Mouse (Mus musculus): ENCODE measurements at regions not wholly inside any gene's neighbourhood (a gene's known extent, or its start where the extent isn't known, plus 50 kb on each side); places are given as distances from the start of the nearest gene placed in this dataset.

DNA sequence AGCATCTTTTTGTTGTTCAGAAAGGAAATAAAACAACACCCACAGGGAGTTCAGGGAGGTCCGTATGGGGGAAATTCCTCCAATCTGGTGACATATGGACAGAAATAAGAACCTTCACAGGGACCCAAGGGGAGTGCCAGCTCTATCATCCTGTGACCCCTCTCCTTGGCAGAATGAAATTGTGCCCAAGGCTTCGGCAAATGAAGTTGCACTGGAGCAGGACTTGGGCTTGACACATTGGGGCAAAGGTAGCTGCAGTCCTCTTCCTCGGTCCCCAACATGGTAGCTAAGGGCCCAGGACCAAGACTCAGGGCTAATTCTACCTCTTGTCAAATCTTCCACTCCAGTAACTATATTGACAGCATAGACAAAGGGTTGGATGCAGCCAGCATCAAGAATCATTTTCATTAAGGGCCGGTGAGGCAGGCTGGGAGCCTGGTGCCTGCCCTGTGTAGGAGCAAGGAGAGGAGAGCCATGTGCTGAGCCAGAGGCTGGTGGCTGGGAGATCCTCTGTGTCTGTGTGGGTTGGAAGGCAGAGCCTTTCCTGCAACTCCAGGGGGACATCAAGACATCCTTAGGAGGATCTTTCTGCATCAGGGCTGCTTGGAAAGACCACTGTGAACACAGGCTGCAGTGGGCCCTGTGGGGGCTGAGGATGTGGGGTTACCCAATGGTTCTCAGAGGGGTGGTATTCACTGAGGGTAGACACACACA, 59.2 kb upstream of the Slco4a1 start:
- no peak for DNase-seq (ENCODE audit: low read depth, low spot score)
- peaks cover 21% of the 10 kb centered on the region for H3K27me3 ChIP-seq
- ChIA-PET POLR2A (no interaction called here), CTCF (no interaction called here)
- no peak for TF ChIP-seq CTCF (IDR thresholded peaks at IDR 0.05)
- in situ Hi-C loops (cut with MboI; ENCODE audit: low pct_unique_long_range_greater_than_20kb), result no loop called here
- ATAC-seq, result no peak

DNA sequence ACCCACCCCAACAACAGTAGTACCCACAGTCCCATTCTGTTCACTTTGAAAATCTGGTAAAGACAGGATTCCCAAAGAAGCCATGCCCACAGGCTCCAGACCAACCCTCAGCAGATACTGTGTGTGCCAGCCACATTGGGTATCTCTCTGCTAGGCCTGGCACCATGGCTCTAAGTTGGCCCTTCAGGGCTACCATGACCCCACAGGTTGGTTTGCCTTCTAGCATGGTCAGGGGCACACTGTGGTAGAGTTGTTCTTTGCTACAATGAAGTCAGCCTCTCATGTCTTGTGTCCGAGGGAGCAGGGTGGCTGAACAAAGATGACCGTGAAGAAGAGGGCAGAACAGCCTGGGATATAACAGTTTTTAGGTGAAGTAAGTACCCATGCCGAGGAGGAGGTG, 59.8 kb upstream of the Slco4a1 start:
- CTCF ChIA-PET, result no interaction called here
- DNase-seq (ENCODE audit: low read depth, low spot score), result no peak
- no peak for ATAC-seq
- in situ Hi-C loops (cut with MboI; ENCODE audit: low pct_unique_long_range_greater_than_20kb), result no loop called here
- POLR2A ChIA-PET, result no interaction called here
- TF ChIP-seq CTCF (IDR thresholded peaks at IDR 0.05), result no peak
- H3K27me3 ChIP-seq, result peaks cover 21% of the 10 kb centered on the region

DNA sequence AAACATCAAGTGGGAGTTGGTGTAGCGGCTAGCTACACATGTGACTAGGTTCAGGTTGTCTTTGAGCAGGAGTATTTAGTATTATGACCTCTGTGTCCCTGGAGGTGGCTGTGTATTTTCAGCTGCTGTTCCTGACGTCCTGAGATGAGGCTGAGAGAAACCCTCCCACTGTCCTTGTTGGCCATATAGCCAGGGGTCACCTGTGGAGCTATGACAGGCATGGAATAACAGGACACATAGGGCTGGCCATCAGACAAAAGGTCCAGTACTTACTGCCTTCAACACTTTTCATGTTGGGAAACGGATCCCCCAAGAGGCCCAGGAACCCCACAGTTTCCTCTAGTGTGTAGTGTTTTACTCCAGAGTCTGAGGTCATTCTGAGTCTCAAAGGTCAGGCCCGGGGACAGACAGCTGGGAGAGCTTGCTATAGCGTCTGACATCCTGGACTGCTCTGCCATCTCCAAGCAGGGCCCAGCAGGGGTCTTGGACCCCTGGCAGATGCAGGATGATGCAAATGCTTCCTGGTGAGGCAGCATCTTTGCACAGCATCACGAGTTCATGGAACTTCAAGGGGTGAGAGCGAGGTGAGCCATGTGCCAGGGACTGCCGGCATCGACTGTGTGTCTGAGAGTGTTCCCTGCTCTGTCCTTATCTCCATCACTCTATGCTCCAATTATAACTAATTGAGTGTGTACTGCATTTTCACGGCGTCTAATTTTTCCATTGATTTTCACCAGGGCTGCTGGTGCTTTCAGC, 60.6 kb upstream of the Slco4a1 start:
- H3K27me3 ChIP-seq, result peaks cover 26% of the 10 kb centered on the region
- no peak for TF ChIP-seq CTCF (IDR thresholded peaks at IDR 0.05)
- CTCF ChIA-PET, result no interaction called here
- DNase-seq (ENCODE audit: low read depth, low spot score), result no peak
- POLR2A ChIA-PET, result no interaction called here
- in situ Hi-C loops (cut with MboI; ENCODE audit: low pct_unique_long_range_greater_than_20kb), result no loop called here
- ATAC-seq, result no peak

DNA sequence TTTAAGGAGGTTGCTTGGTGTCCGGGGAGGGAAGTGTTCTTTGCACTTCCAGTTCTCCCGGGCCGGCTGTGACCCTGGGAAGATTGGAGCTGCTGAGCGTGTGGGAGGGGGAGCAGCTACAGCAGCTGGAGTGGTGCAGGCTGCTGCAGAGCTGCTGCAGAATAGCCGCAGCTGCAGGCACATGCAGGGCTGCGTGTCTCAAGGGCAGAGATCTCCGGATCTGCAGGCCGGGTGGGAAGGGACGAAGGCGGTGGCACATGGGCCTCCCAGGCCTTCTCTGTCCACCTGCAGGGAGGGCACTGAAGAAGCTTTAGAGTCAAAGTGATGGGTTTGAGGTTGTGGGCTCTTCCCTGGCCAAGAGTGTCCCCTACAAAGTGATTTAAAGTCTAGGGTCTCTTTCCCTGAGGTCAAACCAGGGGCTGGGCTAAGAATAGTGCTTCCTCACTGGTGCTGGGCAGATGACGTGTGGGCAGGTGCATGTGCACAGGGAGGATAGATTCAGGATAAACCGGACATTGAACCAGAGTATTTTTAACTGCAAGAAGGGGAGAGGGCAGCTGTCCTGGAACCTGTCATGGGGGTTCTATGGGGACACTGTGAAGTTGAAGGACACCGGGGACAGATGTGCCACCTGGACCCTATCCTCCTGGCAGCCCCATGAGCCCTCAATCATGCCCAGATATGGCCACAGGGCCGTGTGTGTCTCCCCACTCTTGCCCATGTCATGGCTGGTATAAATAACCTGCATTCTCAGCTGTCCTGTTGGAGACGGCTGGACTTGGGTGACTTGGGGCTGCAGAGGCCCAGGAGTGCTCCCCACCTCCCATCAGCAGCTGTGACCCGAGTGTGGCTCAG, 58.6 kb upstream of the Gata5 start:
- in situ Hi-C loops (cut with MboI; ENCODE audit: low pct_unique_long_range_greater_than_20kb), result no loop called here
- no peak for ATAC-seq
- POLR2A ChIA-PET, result no interaction called here
- no peak for TF ChIP-seq CTCF (IDR thresholded peaks at IDR 0.05)
- DNase-seq (ENCODE audit: low read depth, low spot score), result no peak
- CTCF ChIA-PET, result no interaction called here
- H3K27me3 ChIP-seq, result peaks cover 34% of the 10 kb centered on the region

DNA sequence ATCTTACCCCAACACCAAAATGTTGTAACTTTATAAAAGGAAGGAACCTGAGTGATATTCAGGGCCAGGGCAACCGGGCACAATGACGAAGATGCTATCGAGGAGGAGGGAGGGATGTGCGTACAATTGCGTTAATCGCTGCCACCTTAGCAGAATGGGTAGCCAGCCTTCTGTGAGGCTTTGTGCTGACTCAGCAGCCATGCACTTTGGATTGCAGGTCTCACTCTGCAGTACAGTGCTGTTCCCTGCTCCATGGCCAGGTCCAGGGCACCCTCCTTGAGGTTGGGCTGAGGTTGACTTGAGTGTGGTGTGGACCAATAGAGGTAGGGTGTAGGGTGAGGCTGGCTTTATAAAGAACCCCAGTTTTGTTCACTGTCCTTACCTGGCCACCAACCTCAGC, 57.8 kb upstream of the Gata5 start:
- H3K27me3 ChIP-seq, result peaks cover 37% of the 10 kb centered on the region
- no peak for TF ChIP-seq CTCF (IDR thresholded peaks at IDR 0.05)
- in situ Hi-C loops (cut with MboI; ENCODE audit: low pct_unique_long_range_greater_than_20kb), result no loop called here
- ATAC-seq (no peak), DNase-seq (ENCODE audit: low read depth, low spot score) (no peak)
- ChIA-PET CTCF (no interaction called here), POLR2A (no interaction called here)

DNA sequence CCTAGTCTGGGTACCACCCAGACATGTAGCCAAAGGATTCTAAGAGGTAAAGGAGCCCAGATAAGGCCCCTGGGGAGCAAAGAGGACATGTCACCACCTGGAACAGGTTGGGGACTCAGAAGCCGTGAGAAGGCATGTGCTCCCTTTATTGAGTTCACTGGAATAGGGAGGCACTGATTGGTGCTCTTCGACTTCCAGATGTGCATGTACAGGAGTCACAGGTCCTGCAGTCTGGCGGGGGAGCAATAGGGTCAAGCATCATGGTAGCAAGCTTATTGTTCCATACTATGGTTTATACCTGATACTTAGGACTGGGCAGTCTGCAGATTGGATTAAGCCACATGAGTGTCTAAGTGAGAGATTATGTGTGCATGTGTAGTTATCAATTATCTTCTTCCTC, 56.9 kb upstream of the Gata5 start:
- H3K27me3 ChIP-seq, result peaks cover 47% of the 10 kb centered on the region
- no peak for TF ChIP-seq CTCF (IDR thresholded peaks at IDR 0.05)
- ChIA-PET POLR2A (no interaction called here), CTCF (interaction anchor here (1.4 kb wide), 1 partner anchor 16 kb away, joined by 4 read pairs; no protein-coding TSS in a partner anchor)
- DNase-seq (ENCODE audit: low read depth, low spot score) (no peak), ATAC-seq (no peak)
- in situ Hi-C loops (cut with MboI; ENCODE audit: low pct_unique_long_range_greater_than_20kb), result no loop called here

DNA sequence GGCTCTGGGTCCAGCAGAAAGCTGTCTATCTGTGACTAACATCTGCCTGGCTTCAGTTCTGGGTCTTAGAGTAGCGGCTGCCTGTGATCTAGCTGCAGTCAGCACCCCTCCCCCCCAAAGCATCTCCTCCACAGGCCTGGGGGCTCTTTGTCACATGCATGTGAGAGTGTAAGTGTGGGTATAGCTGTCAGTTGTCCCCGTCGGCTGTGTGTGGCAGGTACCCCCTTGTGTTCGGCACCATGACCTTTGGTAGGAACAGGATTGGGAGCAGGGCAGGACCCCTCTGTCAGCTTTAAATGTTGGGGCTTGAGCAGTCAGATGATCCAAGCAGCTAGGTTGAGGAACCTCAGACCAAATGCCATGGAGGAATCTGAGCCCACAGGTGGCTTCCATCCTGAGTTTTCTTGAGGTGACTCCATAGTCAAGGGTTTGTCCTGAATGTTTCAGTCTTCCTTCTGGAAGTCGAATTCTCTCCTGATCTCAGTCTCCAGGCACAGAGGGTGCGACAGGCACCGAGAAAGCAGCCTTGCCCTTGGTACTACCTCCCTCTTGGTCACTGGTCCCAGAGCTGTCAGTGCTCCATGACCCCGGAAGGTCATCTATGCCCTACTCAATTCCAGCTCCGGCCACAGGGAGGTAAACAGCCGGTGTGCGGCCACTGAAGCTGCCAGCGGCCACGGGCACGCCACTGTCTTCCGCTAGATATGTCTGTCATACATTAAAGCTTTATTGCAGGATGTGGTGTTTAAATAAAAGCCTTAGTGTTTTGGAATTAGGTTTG, 55.9 kb upstream of the Gata5 start:
- ATAC-seq, result no peak
- ChIA-PET CTCF (interaction anchor here (1.4 kb wide), 1 partner anchor 15 kb away, joined by 4 read pairs; no protein-coding TSS in a partner anchor), POLR2A (interaction anchor here (0.6 kb wide), 1 partner anchor 600 kb away, joined by 3 read pairs; no protein-coding TSS in a partner anchor)
- in situ Hi-C loops (cut with MboI; ENCODE audit: low pct_unique_long_range_greater_than_20kb), result no loop called here
- DNase-seq (ENCODE audit: low read depth, low spot score), result no peak
- peaks cover 49% of the 10 kb centered on the region for H3K27me3 ChIP-seq
- no peak for TF ChIP-seq CTCF (IDR thresholded peaks at IDR 0.05)

DNA sequence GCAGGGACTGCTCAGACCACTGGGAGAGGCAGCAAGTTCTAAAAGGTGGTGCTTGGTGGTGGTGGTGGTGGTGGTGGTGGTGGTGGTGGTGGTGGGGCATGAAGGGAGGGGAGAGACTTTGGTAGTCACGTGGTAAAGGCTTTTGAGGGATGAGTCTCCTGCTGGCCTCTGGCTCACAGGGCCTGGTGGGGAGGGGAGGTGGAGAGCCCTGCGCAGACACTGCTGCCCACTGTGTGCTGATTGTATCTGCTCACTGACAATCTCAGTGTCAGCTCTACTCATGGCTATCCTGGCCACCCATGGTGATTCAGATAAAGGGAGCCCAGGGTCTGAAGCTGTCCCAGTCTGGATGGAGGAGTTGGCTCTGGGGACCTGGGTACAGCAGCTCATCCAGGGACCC, 55.0 kb upstream of the Gata5 start:
- H3K27me3 ChIP-seq, result peaks cover 56% of the 10 kb centered on the region
- ATAC-seq (no peak), DNase-seq (ENCODE audit: low read depth, low spot score) (no peak)
- ChIA-PET CTCF (no interaction called here), POLR2A (interaction anchor here (0.6 kb wide), 1 partner anchor 600 kb away, joined by 3 read pairs; no protein-coding TSS in a partner anchor)
- TF ChIP-seq CTCF (IDR thresholded peaks at IDR 0.05), result no peak
- in situ Hi-C loops (cut with MboI; ENCODE audit: low pct_unique_long_range_greater_than_20kb), result no loop called here

DNA sequence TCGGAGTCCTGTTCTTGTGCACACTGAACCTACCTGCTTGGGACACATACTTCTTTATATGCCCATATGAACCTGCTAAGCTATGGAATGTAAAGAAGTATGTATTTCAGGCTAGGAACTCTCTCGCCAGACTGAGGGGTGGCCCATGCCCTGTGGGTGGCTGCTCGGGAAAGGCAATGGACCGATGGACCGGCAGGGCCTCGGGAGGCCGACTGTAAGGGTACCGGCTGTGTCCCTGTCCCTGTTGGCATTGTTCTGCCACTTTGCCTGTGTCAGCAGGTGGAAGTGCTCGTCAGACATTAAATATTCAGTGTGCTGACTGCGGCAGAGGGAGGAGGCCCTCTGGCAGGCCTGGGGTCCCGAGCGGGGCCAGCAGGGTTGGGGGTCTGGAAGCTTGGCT, 54.5 kb upstream of the Gata5 start:
- no peak for TF ChIP-seq CTCF (IDR thresholded peaks at IDR 0.05)
- H3K27me3 ChIP-seq, result peaks cover 58% of the 10 kb centered on the region
- in situ Hi-C loops (cut with MboI; ENCODE audit: low pct_unique_long_range_greater_than_20kb), result no loop called here
- DNase-seq (ENCODE audit: low read depth, low spot score) (no peak), ATAC-seq (no peak)
- POLR2A ChIA-PET, result no interaction called here
- CTCF ChIA-PET, result no interaction called here

DNA sequence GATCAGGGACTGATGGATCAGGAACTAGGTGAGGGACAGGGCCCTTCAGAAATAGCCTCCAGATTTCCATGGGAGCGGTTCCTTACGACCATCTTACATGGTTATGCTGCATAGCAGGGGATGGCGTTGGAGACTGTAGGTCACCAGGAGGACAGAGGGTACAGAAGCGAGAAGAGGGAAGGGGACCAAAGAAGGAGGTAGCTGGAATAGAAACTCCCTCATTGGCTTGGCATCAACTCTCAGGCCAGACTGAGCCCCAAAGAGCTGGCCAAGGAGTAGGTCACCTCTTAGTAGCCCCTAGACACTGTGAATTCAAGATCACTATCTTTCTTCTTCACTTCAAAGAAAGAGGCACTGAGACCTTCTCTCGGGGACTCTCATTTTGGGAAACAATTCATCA, 53.6 kb upstream of the Gata5 start:
- TF ChIP-seq CTCF (IDR thresholded peaks at IDR 0.05), result no peak
- no peak for ATAC-seq
- peaks cover 54% of the 10 kb centered on the region for H3K27me3 ChIP-seq
- ChIA-PET CTCF (no interaction called here), POLR2A (no interaction called here)
- in situ Hi-C loops (cut with MboI; ENCODE audit: low pct_unique_long_range_greater_than_20kb), result no loop called here
- no peak for DNase-seq (ENCODE audit: low read depth, low spot score)
